Mouse (Mus musculus) limb, embryonic 12.5 days (tissue): ENCODE data around the gene Pde4d. TPM values are rescaled to one million over a fixed set of nuclear protein-coding genes. Genes with fewer than 3 reads are reported as not detected.

Source experiments
- ATAC-seq: fragments of 200-750 bp; cut with Nextera tagmentation; 2 replicates; pipeline ENCODE4 v1.8.0; 2017; ENCODE audit warnings: low read depth, moderate TSS enrichment; ENCODE audit not compliant: insufficient number of reproducible peaks, insufficient read depth, low FRiP score, low TSS enrichment
- H3K27ac ChIP-seq: fragments of 300-500 bp; sonication (generic); 2 replicates; pipeline ENCODE4 v1.5.1; 2016; ENCODE audit warnings: mild to moderate bottlenecking, moderate library complexity
- H3K27me3 ChIP-seq: fragments of 300-500 bp; sonication (generic); 2 replicates; pipeline ENCODE4 v1.6.1; 2016; ENCODE audit warnings: mild to moderate bottlenecking, moderate library complexity
- H3K36me3 ChIP-seq: fragments of 300-500 bp; sonication (generic); 2 replicates; pipeline ENCODE4 v1.6.1; 2016; ENCODE audit warnings: mild to moderate bottlenecking, moderate library complexity
- H3K4me1 ChIP-seq: fragments of 300-500 bp; sonication (generic); replicated peaks from 2 replicates; pipeline ENCODE4 v1.6.1; 2016
- H3K4me2 ChIP-seq: fragments of 300-500 bp; sonication (generic); 2 replicates; pipeline ENCODE4 v1.6.1; 2016; ENCODE audit warnings: mild to moderate bottlenecking, moderate library complexity
- H3K4me3 ChIP-seq: fragments of 300-500 bp; sonication (generic); replicated peaks from 2 replicates; pipeline ENCODE4 v1.5.1; 2016; ENCODE audit warnings: mild to moderate bottlenecking
- H3K9ac ChIP-seq: fragments of 300-500 bp; sonication (generic); replicated peaks from 2 replicates; pipeline ENCODE4 v1.6.1; 2016; ENCODE audit warnings: mild to moderate bottlenecking, moderate library complexity
- H3K9me3 ChIP-seq: fragments of 300-500 bp; sonication (generic); 2 replicates; pipeline ENCODE4 v1.6.1; 2016; ENCODE audit warnings: mild to moderate bottlenecking, moderate library complexity
- WGBS: fragments of 180-500 bp; shearing (Covaris S2); methylation state at CpG from one replicate; pipeline ENCODE4 v1.1.7; 2016; 5-methylcytosine and 5-hydroxymethylcytosine counted together
- polyA plus RNA-seq: library from polyadenylated mRNA; unstranded; fragments of >200 nt; fragmentation: Nextera tagmentation; extraction: Ambion mirVana; gene quantifications from 2 replicates; pipeline ENCODE4 v1.2.1, GENCODE M21; 2016

Pde4d gene
- polyA plus RNA-seq, 1 experiment from 2014 or later: 23.7 TPM

- H3K4me1 ChIP-seq: no peaks in the 10 kb centered on the region
- H3K4me2 ChIP-seq: no peak overlapping the region
- 86% methylated on average over 11 of the region's 11 CpGs for WGBS
- no peak overlapping the region for H3K9ac ChIP-seq
- no peaks in the 10 kb centered on the region for H3K27me3 ChIP-seq
- H3K9me3 ChIP-seq: no peaks in the 10 kb centered on the region
- H3K4me3 ChIP-seq: no peak overlapping the region
- H3K27ac ChIP-seq: no peak overlapping the region
- H3K36me3 ChIP-seq: no peaks in the 10 kb centered on the region
- no peak for ATAC-seq
These were observed 1099.2 kb downstream of the Pde4d start for GRCm38 (mm10) chr13:109548771-109549555.

GRCm38 (mm10) chr13:109551836-109552235 lies 1102.1 kb downstream of the Pde4d start:
- ATAC-seq: no peak
- H3K4me2 ChIP-seq: no peak overlapping the region
- H3K27ac ChIP-seq: no peak overlapping the region
- no peaks in the 10 kb centered on the region for H3K36me3 ChIP-seq
- H3K9ac ChIP-seq: no peak overlapping the region
- WGBS: 75% methylated on average over 3 of the region's 3 CpGs
- H3K9me3 ChIP-seq: no peaks in the 10 kb centered on the region
- no peaks in the 10 kb centered on the region for H3K27me3 ChIP-seq
- no peaks in the 10 kb centered on the region for H3K4me1 ChIP-seq
- no peak overlapping the region for H3K4me3 ChIP-seq

GRCm38 (mm10) chr13:109555513-109555912 lies 1105.8 kb downstream of the Pde4d start:
- no peak overlapping the region for H3K4me2 ChIP-seq
- H3K27ac ChIP-seq: no peak overlapping the region
- ATAC-seq: no peak
- H3K27me3 ChIP-seq: no peaks in the 10 kb centered on the region
- 84% methylated on average over 5 of the region's 5 CpGs for WGBS
- H3K9me3 ChIP-seq: no peaks in the 10 kb centered on the region
- no peaks in the 10 kb centered on the region for H3K36me3 ChIP-seq
- no peak overlapping the region for H3K4me3 ChIP-seq
- no peak overlapping the region for H3K9ac ChIP-seq
- H3K4me1 ChIP-seq: no peaks in the 10 kb centered on the region

- H3K27me3 ChIP-seq: no peaks in the 10 kb centered on the region
- no peaks in the 10 kb centered on the region for H3K4me1 ChIP-seq
- no peak for ATAC-seq
- no peak overlapping the region for H3K4me2 ChIP-seq
- no peak overlapping the region for H3K27ac ChIP-seq
- no peak overlapping the region for H3K9ac ChIP-seq
- H3K36me3 ChIP-seq: no peaks in the 10 kb centered on the region
- WGBS: 89% methylated on average over 4 of the region's 4 CpGs
- H3K9me3 ChIP-seq: no peaks in the 10 kb centered on the region
- no peak overlapping the region for H3K4me3 ChIP-seq
These were observed 1107.1 kb downstream of the Pde4d start for GRCm38 (mm10) chr13:109556853-109557252.

GRCm38 (mm10) chr13:109558341-109559257 lies 1108.9 kb downstream of the Pde4d start:
- Histone ChIP-seq H3K9me3 (no peaks in the 10 kb centered on the region), H3K27me3 (no peaks in the 10 kb centered on the region), H3K4me2 (no peak overlapping the region), H3K4me3 (no peak overlapping the region), H3K4me1 (no peaks in the 10 kb centered on the region), H3K9ac (no peak overlapping the region), H3K27ac (no peak overlapping the region), H3K36me3 (no peaks in the 10 kb centered on the region)
- 78% methylated on average over 12 of the region's 12 CpGs for WGBS
- no peak for ATAC-seq

GRCm38 (mm10) chr13:109560261-109560660 lies 1110.5 kb downstream of the Pde4d start:
- H3K9me3 ChIP-seq: no peaks in the 10 kb centered on the region
- ATAC-seq: no peak
- 86% methylated on average over 4 of the region's 4 CpGs for WGBS

GRCm38 (mm10) chr13:109568638-109569468 lies 1119.1 kb downstream of the Pde4d start:
- Histone ChIP-seq H3K9ac (no peak overlapping the region), H3K27me3 (no peaks in the 10 kb centered on the region), H3K36me3 (no peaks in the 10 kb centered on the region), H3K27ac (no peak overlapping the region), H3K9me3 (no peaks in the 10 kb centered on the region), H3K4me1 (no peaks in the 10 kb centered on the region), H3K4me3 (no peak overlapping the region), H3K4me2 (no peak overlapping the region)
- ATAC-seq: no peak
- 92% methylated on average over 20 of the region's 20 CpGs for WGBS

More at GRCm38 (mm10) chr13:109560261-109560660, 1110.5 kb downstream of the Pde4d start:
- no peaks in the 10 kb centered on the region for H3K4me1 ChIP-seq
- H3K4me2 ChIP-seq: no peak overlapping the region
- H3K27ac ChIP-seq: no peak overlapping the region
- no peaks in the 10 kb centered on the region for H3K27me3 ChIP-seq
- H3K36me3 ChIP-seq: no peaks in the 10 kb centered on the region
- no peak overlapping the region for H3K4me3 ChIP-seq
- no peak overlapping the region for H3K9ac ChIP-seq

- no peaks in the 10 kb centered on the region for H3K36me3 ChIP-seq
- no peak overlapping the region for H3K9ac ChIP-seq
- no peak overlapping the region for H3K27ac ChIP-seq
- H3K9me3 ChIP-seq: no peaks in the 10 kb centered on the region
- ATAC-seq: no peak
- WGBS: 80% methylated on average over 5 of the region's 5 CpGs
- H3K4me1 ChIP-seq: no peaks in the 10 kb centered on the region
- H3K4me2 ChIP-seq: no peak overlapping the region
- H3K27me3 ChIP-seq: no peaks in the 10 kb centered on the region
- no peak overlapping the region for H3K4me3 ChIP-seq
These were observed 1119.7 kb downstream of the Pde4d start for GRCm38 (mm10) chr13:109569491-109569890.

- H3K27ac ChIP-seq: no peak overlapping the region
- 77% methylated on average over 1 of the region's 1 CpGs for WGBS
- H3K9me3 ChIP-seq: no peaks in the 10 kb centered on the region
- H3K4me3 ChIP-seq: no peak overlapping the region
- ATAC-seq: no peak
- H3K36me3 ChIP-seq: no peaks in the 10 kb centered on the region
- H3K4me1 ChIP-seq: no peaks in the 10 kb centered on the region
- no peak overlapping the region for H3K9ac ChIP-seq
- no peak overlapping the region for H3K4me2 ChIP-seq
- H3K27me3 ChIP-seq: no peaks in the 10 kb centered on the region
These were observed 1127.0 kb downstream of the Pde4d start for GRCm38 (mm10) chr13:109576725-109577124.

- Histone ChIP-seq H3K4me3 (no peak overlapping the region), H3K27me3 (no peaks in the 10 kb centered on the region), H3K4me2 (no peak overlapping the region), H3K4me1 (no peaks in the 10 kb centered on the region), H3K9ac (no peak overlapping the region), H3K27ac (no peak overlapping the region), H3K9me3 (no peaks in the 10 kb centered on the region), H3K36me3 (no peaks in the 10 kb centered on the region)
- WGBS: 88% methylated on average over 5 of the region's 5 CpGs
- no peak for ATAC-seq
These were observed 1127.7 kb downstream of the Pde4d start for GRCm38 (mm10) chr13:109577454-109577853.

- no peak overlapping the region for H3K4me3 ChIP-seq
- ATAC-seq: no peak
- no peak overlapping the region for H3K9ac ChIP-seq
- H3K27me3 ChIP-seq: no peaks in the 10 kb centered on the region
- H3K36me3 ChIP-seq: no peaks in the 10 kb centered on the region
- H3K9me3 ChIP-seq: no peaks in the 10 kb centered on the region
- H3K4me1 ChIP-seq: no peaks in the 10 kb centered on the region
- WGBS: 71% methylated on average over 4 of the region's 4 CpGs
- H3K4me2 ChIP-seq: no peak overlapping the region
- H3K27ac ChIP-seq: no peak overlapping the region
These were observed 1128.2 kb downstream of the Pde4d start for GRCm38 (mm10) chr13:109577901-109578300.
